Mouse (Mus musculus): ENCODE measurements at regions not wholly inside any gene's neighbourhood (a gene's known extent, or its start where the extent isn't known, plus 50 kb on each side); places are given as distances from the start of the nearest gene placed in this dataset.
A peak's percentile ranks its signal among the peaks of the same experiment; 100 is the strongest.

DNA sequence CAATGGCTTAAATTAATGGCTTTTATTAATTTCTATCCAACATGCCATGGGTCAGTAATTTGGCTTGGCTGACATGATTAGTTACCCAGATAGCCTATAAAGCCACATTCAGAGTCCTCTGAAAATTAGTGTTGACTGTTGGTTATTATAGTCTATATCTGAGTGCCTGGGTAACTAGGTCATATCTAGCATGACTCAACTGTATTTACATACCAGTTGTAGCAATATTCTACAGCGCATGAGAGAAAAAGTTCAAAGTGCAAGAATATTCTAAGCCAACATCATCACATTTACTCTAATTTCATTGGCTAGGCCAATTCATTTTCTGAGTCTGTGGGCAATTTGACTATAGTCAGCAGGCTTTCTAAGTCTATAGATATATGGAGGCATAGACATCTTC, 496.7 kb upstream of the Tenm4 start:
- no peak overlapping the region for H3K27ac ChIP-seq (ENCODE audit: insufficient read depth, low read depth, low read length)
- H3K4me3 ChIP-seq (ENCODE audit: insufficient read depth, low read depth, low read length) = no peak overlapping the region
- 100% methylated on average over 1 of the region's 1 CpGs for WGBS
- no peaks in the 10 kb centered on the region for H3K4me1 ChIP-seq (ENCODE audit: control insufficient read depth, insufficient read depth, low read length)
- TF ChIP-seq CTCF (IDR thresholded peaks at IDR 0.05; ENCODE audit: insufficient read depth, low read depth, low read length) (no peak), POLR2A (IDR thresholded peaks at IDR 0.05; ENCODE audit: insufficient read depth, low read depth, low read length) (no peak)

DNA sequence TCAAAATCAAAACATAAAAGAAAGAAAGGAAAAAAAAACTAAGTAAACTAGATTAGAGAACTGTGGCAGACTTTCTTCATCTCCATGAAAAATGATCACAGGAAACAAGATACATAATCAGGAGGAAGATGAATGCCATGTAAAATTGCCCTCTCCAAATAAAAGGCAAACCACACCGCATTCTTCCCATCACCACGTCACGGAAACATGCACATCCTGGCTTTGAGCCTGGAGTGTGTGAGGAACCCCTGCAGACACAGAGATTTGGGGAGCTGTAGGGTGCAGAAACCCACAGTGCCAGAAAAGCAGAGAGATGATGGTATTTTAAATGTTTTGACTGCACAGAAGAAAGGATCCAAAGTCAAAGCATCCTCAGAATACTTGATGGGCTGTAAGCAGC, 488.5 kb upstream of the Tenm4 start:
- WGBS = 61% methylated on average over 3 of the region's 3 CpGs
- Histone ChIP-seq H3K4me3 (ENCODE audit: insufficient read depth, low read depth, low read length) (no peak overlapping the region), H3K27ac (ENCODE audit: insufficient read depth, low read depth, low read length) (no peak overlapping the region), H3K4me1 (ENCODE audit: control insufficient read depth, insufficient read depth, low read length) (no peaks in the 10 kb centered on the region)
- no peak for TF ChIP-seq POLR2A (IDR thresholded peaks at IDR 0.05; ENCODE audit: insufficient read depth, low read depth, low read length)
- TF ChIP-seq CTCF (IDR thresholded peaks at IDR 0.05; ENCODE audit: insufficient read depth, low read depth, low read length) = no peak

GRCm38 (mm10) chr7:95687733-95688132, 483.3 kb upstream of the Tenm4 start:
- peaks cover 2% of the 10 kb centered on the region; the same call in 1 of the 2 replicates for H3K4me1 ChIP-seq (ENCODE audit: control insufficient read depth, insufficient read depth, low read length)
- 45% methylated on average over 3 of the region's 3 CpGs for WGBS
- no peak overlapping the region for H3K27ac ChIP-seq (ENCODE audit: insufficient read depth, low read depth, low read length)
- H3K4me3 ChIP-seq (ENCODE audit: insufficient read depth, low read depth, low read length) = no peak overlapping the region
- TF ChIP-seq POLR2A (IDR thresholded peaks at IDR 0.05; ENCODE audit: insufficient read depth, low read depth, low read length) = no peak
- TF ChIP-seq CTCF (IDR thresholded peaks at IDR 0.05; ENCODE audit: insufficient read depth, low read depth, low read length) = no peak

- H3K27ac ChIP-seq (ENCODE audit: insufficient read depth, low read depth, low read length) = no peak overlapping the region
- 9% methylated on average over 16 of the region's 16 CpGs for WGBS
Measured at GRCm38 (mm10) chr7:95688151-95689146, 482.6 kb upstream of the Tenm4 start.

DNA sequence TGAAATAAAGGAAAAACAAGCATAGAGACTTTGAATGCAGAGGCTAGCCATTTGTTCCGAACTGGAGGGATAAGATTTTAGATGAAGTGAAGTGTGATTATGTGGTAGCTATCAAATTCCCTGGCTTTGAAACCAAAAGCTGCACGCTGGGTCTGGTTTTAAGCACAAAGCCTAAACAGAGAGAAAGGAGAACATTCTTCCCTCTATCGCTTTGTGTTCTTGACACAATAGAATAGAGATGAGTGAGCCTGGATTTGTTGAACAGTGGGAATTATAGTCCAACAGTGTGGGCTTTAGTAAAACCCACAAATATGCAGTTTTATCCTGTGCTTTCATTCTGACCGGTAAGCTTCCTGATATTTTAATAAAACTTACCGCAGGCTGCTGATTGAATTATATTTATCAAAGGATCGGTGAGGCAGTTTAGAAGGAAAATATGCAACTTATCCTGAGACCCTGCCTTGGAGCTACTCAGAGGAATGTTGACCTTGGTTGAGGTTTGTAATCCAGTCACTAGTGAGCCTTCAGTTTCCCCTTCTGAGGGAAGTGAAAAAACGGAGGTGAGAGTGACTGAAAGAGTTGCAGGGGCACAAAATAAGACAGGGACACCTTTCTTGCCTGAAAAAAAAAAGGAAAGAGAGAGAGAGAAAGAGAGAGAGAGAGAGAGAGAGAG, 481.7 kb upstream of the Tenm4 start:
- no peak for TF ChIP-seq CTCF (IDR thresholded peaks at IDR 0.05; ENCODE audit: insufficient read depth, low read depth, low read length)
- no peak for TF ChIP-seq POLR2A (IDR thresholded peaks at IDR 0.05; ENCODE audit: insufficient read depth, low read depth, low read length)
- 39% methylated on average over 7 of the region's 7 CpGs for WGBS
- H3K4me3 ChIP-seq (ENCODE audit: insufficient read depth, low read depth, low read length) = no peak overlapping the region

More at GRCm38 (mm10) chr7:95688151-95689146, 482.6 kb upstream of the Tenm4 start:
- Histone ChIP-seq H3K4me1 (ENCODE audit: control insufficient read depth, insufficient read depth, low read length) (peaks cover 2% of the 10 kb centered on the region; the same call in 1 of the 2 replicates), H3K4me3 (ENCODE audit: insufficient read depth, low read depth, low read length) (peak overlapping the region; percentile 40)
- TF ChIP-seq CTCF (IDR thresholded peaks at IDR 0.05; ENCODE audit: insufficient read depth, low read depth, low read length) (no peak), POLR2A (IDR thresholded peaks at IDR 0.05; ENCODE audit: insufficient read depth, low read depth, low read length) (no peak)

GRCm38 (mm10) chr7:95699506-95699905, 471.5 kb upstream of the Tenm4 start:
- Histone ChIP-seq H3K27ac (ENCODE audit: insufficient read depth, low read depth, low read length) (no peak overlapping the region), H3K4me1 (ENCODE audit: control insufficient read depth, insufficient read depth, low read length) (no peaks in the 10 kb centered on the region), H3K4me3 (ENCODE audit: insufficient read depth, low read depth, low read length) (no peak overlapping the region)
- TF ChIP-seq CTCF (IDR thresholded peaks at IDR 0.05; ENCODE audit: insufficient read depth, low read depth, low read length) = no peak
- no peak for TF ChIP-seq POLR2A (IDR thresholded peaks at IDR 0.05; ENCODE audit: insufficient read depth, low read depth, low read length)
- 87% methylated on average over 9 of the region's 9 CpGs for WGBS

More for the DNA sequence above, 481.7 kb upstream of the Tenm4 start:
- H3K27ac ChIP-seq (ENCODE audit: insufficient read depth, low read depth, low read length) = no peak overlapping the region
- H3K4me1 ChIP-seq (ENCODE audit: control insufficient read depth, insufficient read depth, low read length) = peaks cover 2% of the 10 kb centered on the region; the same call in 1 of the 2 replicates

- H3K27ac ChIP-seq (ENCODE audit: insufficient read depth, low read depth, low read length) = no peak overlapping the region
- no peaks in the 10 kb centered on the region for H3K4me1 ChIP-seq (ENCODE audit: control insufficient read depth, insufficient read depth, low read length)
- TF ChIP-seq CTCF (IDR thresholded peaks at IDR 0.05; ENCODE audit: insufficient read depth, low read depth, low read length) (no peak), POLR2A (IDR thresholded peaks at IDR 0.05; ENCODE audit: insufficient read depth, low read depth, low read length) (no peak)
- no peak overlapping the region for H3K4me3 ChIP-seq (ENCODE audit: insufficient read depth, low read depth, low read length)
- 80% methylated on average over 7 of the region's 7 CpGs for WGBS
Measured at GRCm38 (mm10) chr7:95710088-95710487, 461.0 kb upstream of the Tenm4 start.

GRCm38 (mm10) chr7:95720083-95720482, 451.0 kb upstream of the Tenm4 start:
- H3K4me3 ChIP-seq (ENCODE audit: insufficient read depth, low read depth, low read length) = no peak overlapping the region
- TF ChIP-seq POLR2A (IDR thresholded peaks at IDR 0.05; ENCODE audit: insufficient read depth, low read depth, low read length) = no peak
- TF ChIP-seq CTCF (IDR thresholded peaks at IDR 0.05; ENCODE audit: insufficient read depth, low read depth, low read length) = no peak
- no peaks in the 10 kb centered on the region for H3K4me1 ChIP-seq (ENCODE audit: control insufficient read depth, insufficient read depth, low read length)
- H3K27ac ChIP-seq (ENCODE audit: insufficient read depth, low read depth, low read length) = no peak overlapping the region

All from olfactory bulb, adult 2 months (tissue).